Mouse (Mus musculus): ENCODE measurements around the gene AI467606.

Gene AI467606

DNA sequence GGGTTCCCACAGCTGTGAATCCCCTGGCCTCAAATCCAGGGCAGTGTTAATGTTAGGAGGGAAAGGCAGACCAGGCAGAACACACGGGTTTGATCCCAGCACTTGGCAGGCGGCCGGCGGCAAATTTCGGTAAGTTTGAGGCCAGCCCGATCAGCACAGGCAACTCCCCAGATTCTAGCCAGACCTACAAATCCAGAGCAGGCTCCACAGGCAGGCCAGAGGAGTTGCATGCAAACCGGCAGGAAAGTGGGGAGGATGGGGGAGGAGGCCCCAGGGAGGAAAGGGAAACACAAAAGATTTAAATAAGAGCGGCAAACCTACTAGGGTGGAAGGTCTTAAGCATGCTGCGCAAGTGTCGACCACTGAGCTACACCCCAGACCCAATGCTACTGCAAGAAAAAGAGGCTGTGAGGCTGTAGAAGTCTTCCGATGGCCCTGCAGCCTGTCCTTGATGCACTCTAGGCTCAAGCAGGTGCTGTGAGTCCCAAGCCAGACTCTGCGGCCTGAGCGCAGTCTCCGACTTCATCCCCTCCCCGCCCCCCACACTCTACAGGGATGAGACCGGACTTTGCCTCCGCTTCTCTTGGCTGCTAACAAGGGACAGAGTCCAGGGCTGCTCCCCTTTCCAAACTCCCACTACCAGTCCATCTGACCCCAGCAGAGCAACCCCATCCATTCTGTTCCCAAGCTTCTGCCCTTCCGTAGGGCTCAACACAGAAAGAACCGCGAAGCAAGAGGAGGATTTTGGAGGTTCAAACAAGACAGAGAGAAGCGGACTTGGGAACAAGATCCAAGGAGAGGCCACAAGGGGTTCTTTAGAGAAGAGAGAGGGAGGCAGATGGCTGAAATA, 30.1 kb downstream of the AI467606 start:
- DNase-seq (ENCODE audit: inconsistent ontology term) = no peak

DNA sequence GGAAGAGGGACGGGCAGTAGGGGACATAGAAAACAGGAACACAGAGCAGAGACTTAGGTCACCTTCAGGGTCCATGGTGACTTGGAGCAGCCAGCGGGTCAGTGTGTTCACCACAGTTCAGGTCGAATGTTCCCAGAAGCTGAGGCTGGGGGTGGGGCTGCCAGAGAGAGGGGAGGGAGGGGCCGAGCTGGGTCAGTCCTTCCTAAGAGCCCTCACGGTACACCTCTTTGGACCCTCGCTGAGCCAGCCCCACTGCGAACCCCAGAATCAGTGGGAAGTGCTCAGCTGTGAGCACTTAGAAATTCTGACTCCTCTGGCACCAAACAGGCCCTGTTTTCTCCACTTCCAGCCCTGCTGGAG, 30.7 kb downstream of the AI467606 start, which contains the start of gene Qprt:
Qprt (minus strand) TSS at position 316 of the 360 bp plus-strand sequence.
- DNase-seq (ENCODE audit: inconsistent ontology term) = no peak

DNA sequence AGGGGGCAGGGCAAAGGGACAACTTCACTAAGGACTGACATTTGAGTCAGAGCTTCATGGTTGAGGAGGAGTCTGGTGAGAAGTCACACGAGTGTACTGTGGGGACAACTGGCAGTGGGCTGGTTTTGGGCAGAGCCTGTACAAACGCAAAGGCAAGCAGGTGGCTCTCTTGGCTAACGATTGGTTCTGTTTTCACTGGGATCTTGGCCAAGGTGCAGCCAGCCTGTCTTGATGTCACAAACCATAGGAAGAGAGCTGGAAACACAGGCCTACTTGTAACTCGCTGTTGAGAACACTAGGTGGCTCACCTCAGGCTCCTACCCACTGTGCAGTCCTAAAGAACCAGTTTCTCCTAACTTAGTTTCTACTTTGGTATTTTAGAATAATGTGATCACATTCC, 38.5 kb downstream of the AI467606 start:
- peak; percentile 52 for DNase-seq (ENCODE audit: inconsistent ontology term)

DNA sequence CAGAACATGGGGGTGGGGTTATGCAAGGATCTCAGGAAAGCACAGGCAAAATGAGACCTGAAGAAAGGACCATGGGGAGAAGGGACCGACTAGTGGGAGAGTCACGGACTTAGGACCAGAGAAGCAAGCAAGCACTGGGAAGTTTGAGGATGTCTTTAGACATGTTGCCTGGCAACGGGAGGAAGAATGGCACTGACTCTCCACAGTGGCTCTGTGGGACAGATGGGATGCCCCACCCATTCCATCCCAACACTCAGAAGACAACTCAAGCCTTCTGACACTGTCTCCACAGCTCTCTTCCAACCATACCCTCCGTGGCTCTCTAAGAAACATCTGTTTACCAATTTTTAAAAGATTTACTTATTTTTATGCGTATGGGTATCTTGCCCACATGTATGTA, 42.0 kb downstream of the AI467606 start:
- DNase-seq (ENCODE audit: inconsistent ontology term) = no peak

DNA sequence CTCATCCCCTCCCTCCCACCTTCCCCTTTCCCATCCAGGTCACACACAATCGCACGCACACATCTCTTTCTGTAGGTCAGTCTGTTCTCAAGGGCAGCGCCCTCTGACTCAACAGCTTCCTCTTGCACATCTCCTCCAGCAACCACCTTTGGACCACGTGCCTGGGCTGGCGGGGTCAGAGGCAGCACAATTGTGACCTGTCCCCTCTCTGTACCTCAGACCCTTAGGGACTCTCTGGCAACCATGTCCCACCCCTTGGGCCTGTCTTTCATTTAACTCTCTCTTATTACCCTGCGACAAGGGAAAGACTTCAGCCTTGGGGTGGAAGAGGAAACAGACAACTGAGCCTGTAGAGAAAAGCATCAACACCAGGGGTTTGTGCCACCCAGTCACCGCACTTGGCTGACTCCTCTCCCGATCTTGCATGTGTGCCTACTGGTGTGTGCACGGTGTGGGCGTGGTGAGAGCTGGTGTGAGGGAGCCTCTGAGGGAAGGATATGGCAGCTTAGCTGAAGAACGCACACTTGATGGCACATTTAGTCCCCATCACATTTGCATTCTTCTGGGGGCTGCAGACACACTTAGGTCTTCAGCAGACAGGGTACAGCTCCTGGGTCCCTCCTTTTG, 43.8 kb downstream of the AI467606 start:
- DNase-seq (ENCODE audit: inconsistent ontology term) = no peak

DNA sequence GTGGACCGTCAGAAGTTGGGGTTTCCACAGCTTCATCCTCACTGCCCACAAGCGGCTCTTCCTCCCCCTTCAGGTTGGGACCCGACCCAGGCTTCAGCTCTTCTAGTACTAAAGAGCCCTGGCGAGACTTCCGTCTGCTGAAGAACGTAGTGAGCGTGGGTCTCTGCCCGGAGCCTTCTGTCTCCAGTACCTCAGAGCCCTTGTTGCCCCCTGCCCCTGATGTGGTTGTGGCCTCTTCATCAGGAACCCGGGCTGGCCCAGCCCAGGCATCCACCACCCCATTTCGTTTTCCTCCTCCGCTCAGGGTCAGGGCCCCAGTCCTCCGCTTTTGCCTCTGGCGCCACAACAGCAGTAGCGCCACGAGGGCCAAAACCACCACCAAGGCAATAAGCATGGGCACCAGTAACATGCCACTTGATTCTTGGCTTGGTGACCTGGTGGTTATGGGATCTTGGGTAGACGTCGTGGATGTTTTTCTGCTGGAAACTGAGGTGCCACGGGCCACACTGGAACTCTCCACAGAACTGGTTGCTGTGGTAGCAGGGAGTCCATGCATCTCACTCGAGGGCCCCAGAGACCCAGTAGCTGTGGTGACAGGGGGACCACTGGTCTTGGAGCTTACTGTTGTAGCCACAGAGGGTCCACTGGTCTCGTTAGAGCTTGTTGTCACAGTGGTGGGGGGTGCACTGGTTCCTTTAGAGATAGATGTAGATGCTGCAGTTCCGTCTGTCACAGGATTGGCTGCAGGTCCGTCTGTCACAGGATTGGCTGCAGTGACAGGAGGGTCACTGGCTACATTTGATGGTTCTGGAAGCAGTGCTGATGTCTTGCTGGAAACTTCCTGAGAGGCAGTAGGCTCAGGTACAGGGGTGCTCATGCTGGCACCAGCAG, 45.3 kb downstream of the AI467606 start:
- DNase-seq (ENCODE audit: inconsistent ontology term) = no peak

DNA sequence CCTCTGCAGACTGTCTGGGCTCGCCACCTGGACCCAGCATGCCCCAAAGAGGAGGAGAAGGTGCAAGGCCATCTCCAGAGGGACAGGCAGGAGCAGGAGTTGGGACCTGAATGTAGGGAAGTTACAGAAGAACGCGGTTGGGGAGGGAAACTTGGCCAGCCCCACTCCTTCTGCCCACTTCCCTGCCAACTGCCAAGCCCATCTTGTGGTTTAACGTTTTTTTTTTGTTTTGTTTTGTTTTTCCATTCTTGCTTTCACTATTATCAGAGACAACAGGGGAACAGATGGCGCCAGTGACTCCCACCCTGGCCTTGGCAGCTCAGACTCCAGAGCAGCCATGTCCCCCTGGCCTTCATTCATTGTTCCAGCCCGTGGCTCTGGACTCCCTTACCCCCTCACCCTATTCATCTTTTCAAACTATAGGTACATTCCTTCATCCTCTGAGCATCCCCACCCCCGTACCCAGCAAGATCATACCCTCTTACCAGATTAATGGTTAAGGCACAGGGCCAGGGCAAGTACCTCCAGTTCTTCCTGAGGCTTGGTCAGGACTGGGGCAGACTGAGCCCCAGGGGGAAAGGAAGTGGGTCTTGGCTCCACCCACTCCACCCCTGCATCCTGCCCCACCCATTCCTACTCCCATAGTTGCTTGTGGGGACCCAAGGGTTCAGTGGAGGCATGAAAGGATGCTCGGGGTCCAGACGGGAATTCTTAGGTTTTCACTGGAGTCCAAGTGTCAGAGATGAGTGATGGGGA, 46.3 kb downstream of the AI467606 start, which contains the start of gene Spn:
Spn (minus strand) TSS at position 562 of the 756 bp plus-strand sequence.
- no peak for DNase-seq (ENCODE audit: inconsistent ontology term)

DNA sequence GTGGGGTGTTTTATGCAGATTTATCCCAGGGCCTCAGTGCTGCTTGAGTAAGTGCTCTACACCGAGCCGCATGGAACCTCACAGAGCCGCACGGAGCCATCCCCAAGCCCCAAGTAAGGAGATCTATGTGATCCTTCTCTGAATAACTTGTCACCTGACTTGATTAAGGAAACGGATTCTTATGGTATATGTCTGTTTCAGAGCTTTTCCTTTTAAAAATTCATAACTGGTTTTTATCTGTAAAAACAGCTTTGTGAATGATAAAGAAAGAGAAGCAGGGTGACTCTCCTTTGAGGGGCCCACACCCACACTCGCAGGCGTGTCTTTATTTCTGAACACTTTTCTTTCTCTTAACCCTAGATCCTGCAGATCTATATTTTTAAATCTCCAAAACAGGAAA, 47.9 kb downstream of the AI467606 start:
- no peak for DNase-seq (ENCODE audit: inconsistent ontology term)

DNA sequence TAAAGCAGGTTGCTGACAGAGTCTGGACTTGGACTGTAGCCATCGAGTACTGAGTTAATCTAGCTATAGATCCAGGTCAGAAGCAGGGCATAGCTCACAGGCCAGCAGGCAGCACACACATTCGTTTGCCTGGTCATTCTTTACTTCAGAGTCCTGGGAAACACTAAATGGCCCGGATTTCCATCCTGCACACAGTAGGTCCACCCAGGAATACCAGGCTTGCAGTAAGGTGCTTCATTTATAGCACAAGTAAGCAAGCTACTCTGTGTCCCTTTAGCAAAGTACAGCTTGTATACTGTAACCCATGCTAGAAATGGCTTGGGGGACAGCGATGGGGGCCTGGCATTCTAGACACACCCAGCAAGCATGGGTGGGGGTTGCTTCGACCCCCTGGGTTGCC, 48.4 kb downstream of the AI467606 start:
- no peak for DNase-seq (ENCODE audit: inconsistent ontology term)

DNA sequence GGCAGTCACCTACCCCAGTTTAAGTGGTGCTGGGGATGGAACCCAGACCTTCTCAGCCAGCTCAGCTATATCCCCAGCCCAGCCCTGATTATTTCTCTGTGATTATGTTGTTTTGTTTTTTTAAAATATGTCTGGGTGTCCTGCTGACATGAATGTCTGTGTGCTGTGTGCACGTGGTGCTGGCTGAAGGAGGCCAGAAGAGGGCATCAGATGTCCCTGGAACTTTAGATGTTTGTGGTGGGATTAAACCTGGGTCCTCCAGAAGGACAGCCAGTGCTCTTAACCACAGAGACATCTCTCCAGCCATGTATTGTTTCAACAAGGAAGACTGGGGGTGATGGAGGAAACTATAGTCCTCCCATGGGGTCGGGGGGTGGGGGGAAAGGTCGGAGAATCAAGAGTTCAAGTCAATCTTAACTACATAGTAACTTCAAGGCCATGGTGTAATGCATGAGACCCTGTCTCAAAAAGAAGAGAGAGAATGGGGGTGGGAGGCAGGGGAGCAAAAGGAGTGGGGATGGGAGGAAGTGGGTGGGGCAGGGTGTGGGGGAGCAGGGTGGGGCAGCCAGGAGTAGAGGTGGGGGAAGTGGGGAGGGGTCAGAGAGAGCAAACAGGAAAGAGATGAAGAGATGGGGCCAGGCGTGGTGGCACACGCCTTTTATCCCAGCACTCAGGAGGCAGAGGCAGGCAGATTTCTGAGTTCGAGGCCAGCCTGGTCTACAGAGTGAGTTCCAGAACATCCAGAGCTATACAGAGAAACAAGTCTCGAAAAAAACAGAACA, 49.7 kb downstream of the AI467606 start:
- no peak for DNase-seq (ENCODE audit: inconsistent ontology term)

DNA sequence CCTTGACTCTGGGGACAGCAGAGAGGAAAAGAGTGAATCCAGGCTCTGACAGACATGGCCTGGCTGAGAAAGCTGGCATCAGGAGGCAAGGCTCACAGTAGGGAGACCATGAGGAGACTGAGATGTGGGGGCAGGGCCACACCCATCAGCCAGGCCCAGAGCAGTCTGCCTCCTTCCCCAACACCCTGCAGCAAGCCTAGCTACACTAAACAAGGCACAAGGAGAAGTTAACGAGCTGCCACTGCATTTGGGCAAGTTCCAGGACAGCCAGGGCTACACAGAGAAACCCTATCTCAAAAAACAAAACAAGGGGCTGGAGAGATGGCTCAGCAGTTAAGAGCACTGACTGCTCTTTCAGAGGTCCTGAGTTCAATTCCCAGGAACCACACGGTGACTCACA, 51.1 kb downstream of the AI467606 start:
- DNase-seq (ENCODE audit: inconsistent ontology term) = no peak

DNA sequence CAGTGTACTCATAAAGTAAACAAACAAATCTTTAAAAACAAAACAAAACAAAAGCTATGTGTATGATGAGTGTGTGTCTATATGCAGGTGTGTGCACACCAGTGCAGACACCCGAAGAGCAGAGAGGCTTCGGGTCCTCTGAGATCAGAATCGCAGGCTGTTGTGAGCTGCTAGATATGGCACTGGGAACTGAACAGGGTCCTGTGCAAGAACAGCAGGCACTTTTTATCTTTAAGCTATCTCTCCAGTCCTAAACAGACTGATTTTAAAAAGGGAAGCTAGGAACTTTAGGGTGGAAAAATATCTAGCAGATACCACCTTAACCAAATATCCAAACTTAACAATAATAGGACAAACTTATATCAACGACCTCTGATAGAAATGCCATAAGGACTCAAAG, 51.5 kb downstream of the AI467606 start:
- DNase-seq (ENCODE audit: inconsistent ontology term) = no peak
